Mouse (Mus musculus): ENCODE measurements around the gene Slmap. TPM values are rescaled to one million over a fixed set of nuclear protein-coding genes. Genes with fewer than 3 reads are reported as not detected.
"Not testable (repeated sequence)": the region's sequence is repeated elsewhere in the genome, so short reads cannot be mapped to it uniquely, and the experiment has no call there.

Slmap gene
- polyA plus RNA-seq, 1 experiment from 2014 or later: 14.1 TPM

- no peak for ATAC-seq (ENCODE audit: low FRiP score, low read depth)
- Histone ChIP-seq H3K9ac (no peak overlapping the region), H3K4me1 (replicated peaks) (peaks cover 46% of the 10 kb centered on the region), H3K4me3 (no peak overlapping the region), H3K27ac (replicated peaks) (no peak overlapping the region), H3K27me3 (no peaks in the 10 kb centered on the region), H3K9me3 (no peaks in the 10 kb centered on the region), H3K36me3 (no peaks in the 10 kb centered on the region), H3K4me2 (peak overlapping the region; percentile 3; the same call in 1 of the 2 replicates)
- WGBS: 48% methylated on average over 7 of the region's 7 CpGs
Measured at GRCm38 (mm10) chr14:26530350-26530749, 4.4 kb downstream of the Slmap start.

- Histone ChIP-seq H3K27ac (replicated peaks) (no peak overlapping the region), H3K4me2 (no peak overlapping the region), H3K27me3 (no peaks in the 10 kb centered on the region), H3K4me3 (no peak overlapping the region), H3K4me1 (replicated peaks) (peaks cover 44% of the 10 kb centered on the region), H3K9ac (no peak overlapping the region), H3K36me3 (no peaks in the 10 kb centered on the region), H3K9me3 (no peaks in the 10 kb centered on the region)
- WGBS: 87% methylated on average over 2 of the region's 2 CpGs
- ATAC-seq (ENCODE audit: low FRiP score, low read depth): no peak
Measured at GRCm38 (mm10) chr14:26528296-26528695, 6.4 kb downstream of the Slmap start.

- H3K9me3 ChIP-seq: no peaks in the 10 kb centered on the region
- H3K27me3 ChIP-seq: no peaks in the 10 kb centered on the region
- H3K4me1 ChIP-seq (replicated peaks): peaks cover 23% of the 10 kb centered on the region
- no peak overlapping the region for H3K4me2 ChIP-seq
- ATAC-seq (ENCODE audit: low FRiP score, low read depth): no peak
- H3K36me3 ChIP-seq: no peaks in the 10 kb centered on the region
- no peak overlapping the region for H3K9ac ChIP-seq
- no peak overlapping the region for H3K4me3 ChIP-seq
- 43% methylated on average over 3 of the region's 3 CpGs for WGBS
- no peak overlapping the region for H3K27ac ChIP-seq (replicated peaks)
Measured at GRCm38 (mm10) chr14:26525955-26526354, 8.8 kb downstream of the Slmap start.

GRCm38 (mm10) chr14:26523082-26523481, 11.6 kb downstream of the Slmap start:
- H3K4me2 ChIP-seq: no peak overlapping the region
- 90% methylated on average over 2 of the region's 2 CpGs for WGBS
- no peak for ATAC-seq (ENCODE audit: low FRiP score, low read depth)

GRCm38 (mm10) chr14:26519831-26520230, 14.9 kb downstream of the Slmap start:
- H3K27ac ChIP-seq (replicated peaks): no peak overlapping the region
- no peak overlapping the region for H3K9ac ChIP-seq
- no peaks in the 10 kb centered on the region for H3K4me1 ChIP-seq (replicated peaks)
- H3K36me3 ChIP-seq: no peaks in the 10 kb centered on the region
- 97% methylated on average over 4 of the region's 4 CpGs for WGBS
- no peaks in the 10 kb centered on the region for H3K27me3 ChIP-seq
- ATAC-seq (ENCODE audit: low FRiP score, low read depth): no peak
- H3K4me3 ChIP-seq: no peak overlapping the region
- no peaks in the 10 kb centered on the region for H3K9me3 ChIP-seq
- H3K4me2 ChIP-seq: no peak overlapping the region

More at GRCm38 (mm10) chr14:26523082-26523481, 11.6 kb downstream of the Slmap start:
- Histone ChIP-seq H3K4me3 (no peak overlapping the region), H3K9me3 (no peaks in the 10 kb centered on the region), H3K9ac (no peak overlapping the region), H3K36me3 (no peaks in the 10 kb centered on the region), H3K27me3 (no peaks in the 10 kb centered on the region), H3K27ac (replicated peaks) (no peak overlapping the region), H3K4me1 (replicated peaks) (peaks cover 9% of the 10 kb centered on the region; the same call in 1 of the 2 replicates)

GRCm38 (mm10) chr14:26517843-26518242, 16.9 kb downstream of the Slmap start:
- Histone ChIP-seq H3K27ac (replicated peaks) (no peak overlapping the region), H3K9me3 (no peaks in the 10 kb centered on the region), H3K4me3 (no peak overlapping the region), H3K36me3 (no peaks in the 10 kb centered on the region), H3K4me2 (no peak overlapping the region), H3K27me3 (no peaks in the 10 kb centered on the region), H3K9ac (no peak overlapping the region), H3K4me1 (replicated peaks) (no peaks in the 10 kb centered on the region)
- 88% methylated on average over 4 of the region's 4 CpGs for WGBS
- ATAC-seq (ENCODE audit: low FRiP score, low read depth): no peak

- not testable (repeated sequence) for H3K27ac ChIP-seq (replicated peaks); H3K4me2 ChIP-seq; H3K9ac ChIP-seq; H3K4me1 ChIP-seq (replicated peaks); H3K4me3 ChIP-seq; H3K27me3 ChIP-seq; ATAC-seq (ENCODE audit: low FRiP score, low read depth); H3K36me3 ChIP-seq; H3K9me3 ChIP-seq
- 75% methylated on average over 2 of the region's 2 CpGs for WGBS
Measured at GRCm38 (mm10) chr14:26516232-26516631, 18.5 kb downstream of the Slmap start.

- Histone ChIP-seq H3K9me3 (no peaks in the 10 kb centered on the region), H3K4me1 (replicated peaks) (no peaks in the 10 kb centered on the region), H3K27ac (replicated peaks) (no peak overlapping the region), H3K4me2 (no peak overlapping the region), H3K36me3 (no peaks in the 10 kb centered on the region), H3K9ac (no peak overlapping the region), H3K4me3 (no peak overlapping the region), H3K27me3 (no peaks in the 10 kb centered on the region)
- no peak for ATAC-seq (ENCODE audit: low FRiP score, low read depth)
- 83% methylated on average over 9 of the region's 9 CpGs for WGBS
Measured at GRCm38 (mm10) chr14:26515802-26516201, 18.9 kb downstream of the Slmap start.

GRCm38 (mm10) chr14:26510545-26510944, 24.2 kb downstream of the Slmap start:
- no peaks in the 10 kb centered on the region for H3K36me3 ChIP-seq
- H3K9ac ChIP-seq: no peak overlapping the region
- H3K4me3 ChIP-seq: no peak overlapping the region
- H3K4me1 ChIP-seq (replicated peaks): no peaks in the 10 kb centered on the region
- WGBS: 85% methylated on average over 2 of the region's 2 CpGs
- H3K27ac ChIP-seq (replicated peaks): no peak overlapping the region
- no peaks in the 10 kb centered on the region for H3K27me3 ChIP-seq
- no peaks in the 10 kb centered on the region for H3K9me3 ChIP-seq
- ATAC-seq (ENCODE audit: low FRiP score, low read depth): no peak
- no peak overlapping the region for H3K4me2 ChIP-seq

GRCm38 (mm10) chr14:26508150-26508549, 26.6 kb downstream of the Slmap start:
- no peak for ATAC-seq (ENCODE audit: low FRiP score, low read depth)
- H3K9me3 ChIP-seq: no peaks in the 10 kb centered on the region
- no peaks in the 10 kb centered on the region for H3K36me3 ChIP-seq
- H3K27me3 ChIP-seq: no peaks in the 10 kb centered on the region
- H3K4me2 ChIP-seq: no peak overlapping the region
- H3K4me3 ChIP-seq: no peak overlapping the region
- no peaks in the 10 kb centered on the region for H3K4me1 ChIP-seq (replicated peaks)
- no peak overlapping the region for H3K9ac ChIP-seq
- 92% methylated on average over 6 of the region's 6 CpGs for WGBS
- no peak overlapping the region for H3K27ac ChIP-seq (replicated peaks)

- Histone ChIP-seq H3K4me3 (no peak overlapping the region), H3K4me1 (replicated peaks) (no peaks in the 10 kb centered on the region), H3K27me3 (no peaks in the 10 kb centered on the region), H3K4me2 (no peak overlapping the region), H3K27ac (replicated peaks) (no peak overlapping the region), H3K36me3 (no peaks in the 10 kb centered on the region), H3K9me3 (no peaks in the 10 kb centered on the region), H3K9ac (no peak overlapping the region)
- ATAC-seq (ENCODE audit: low FRiP score, low read depth): no peak
- 87% methylated on average over 4 of the region's 4 CpGs for WGBS
Measured at GRCm38 (mm10) chr14:26507361-26507760, 27.4 kb downstream of the Slmap start.

GRCm38 (mm10) chr14:26504541-26504940, 30.2 kb downstream of the Slmap start:
- WGBS: 95% methylated on average over 4 of the region's 4 CpGs
- H3K9me3 ChIP-seq: no peaks in the 10 kb centered on the region
- H3K27me3 ChIP-seq: no peaks in the 10 kb centered on the region
- ATAC-seq (ENCODE audit: low FRiP score, low read depth): no peak
- H3K9ac ChIP-seq: no peak overlapping the region
- H3K4me2 ChIP-seq: no peak overlapping the region
- no peaks in the 10 kb centered on the region for H3K36me3 ChIP-seq
- no peak overlapping the region for H3K27ac ChIP-seq (replicated peaks)
- H3K4me3 ChIP-seq: no peak overlapping the region
- no peaks in the 10 kb centered on the region for H3K4me1 ChIP-seq (replicated peaks)

GRCm38 (mm10) chr14:26500136-26500933, 34.4 kb downstream of the Slmap start:
- H3K27me3 ChIP-seq: no peaks in the 10 kb centered on the region
- H3K4me3 ChIP-seq: no peak overlapping the region
- H3K4me1 ChIP-seq (replicated peaks): no peaks in the 10 kb centered on the region
- H3K27ac ChIP-seq (replicated peaks): no peak overlapping the region
- no peak overlapping the region for H3K9ac ChIP-seq
- WGBS: 95% methylated on average over 2 of the region's 2 CpGs
- H3K9me3 ChIP-seq: no peaks in the 10 kb centered on the region
- ATAC-seq (ENCODE audit: low FRiP score, low read depth): no peak
- no peaks in the 10 kb centered on the region for H3K36me3 ChIP-seq
- no peak overlapping the region for H3K4me2 ChIP-seq

Measured in hindbrain, embryonic 15.5 days (tissue).